Mouse (Mus musculus) inflammation-experienced regulatory T-cells, adult 16 weeks (primary cell): ENCODE data around the gene Tmem243. TPM values are rescaled to one million over a fixed set of nuclear protein-coding genes. Genes with fewer than 3 reads are reported as not detected.

ENCODE experiments used
- polyA plus RNA-seq: library from polyadenylated mRNA; unstranded; fragments of 100-300 nt; shearing (Covaris generic); gene quantifications from one replicate; pipeline ENCODE4 v1.2.1, GENCODE M21; 2017

Tmem243 gene
- 30.4 TPM for polyA plus RNA-seq

GRCm38 (mm10) chr5:9100207-9100848, at the start of gene Tmem243:
TSS of gene Tmem243 (plus strand) at chr5:9100668.

GRCm38 (mm10) chr5:9161456-9162041, 61.1 kb downstream of the Tmem243 start, which contains the start of gene Dmtf1:
TSS of gene Dmtf1 (minus strand) at chr5:9161776.

Other genes starting within 250 kb of the Tmem243 start
- gene Abcb4, start 207.0 kb upstream of the Tmem243 start, polyA plus RNA-seq, result 0.30 TPM
- gene Crot, start 103.3 kb upstream of the Tmem243 start, polyA plus RNA-seq, result 80.9 TPM
- 112 TPM for gene Dmtf1, start 61.1 kb downstream of the Tmem243 start, polyA plus RNA-seq
- gene 9330182L06Rik, start 165.4 kb downstream of the Tmem243 start, polyA plus RNA-seq, result not detected